Mouse (Mus musculus) frontal cortex, postnatal 10 days (tissue): Measurements from ENCODE around the gene Sec24c.

Experiments
- DNase-seq, 2 experiments: peaks; one replicate each; pipeline ENCODE4 v3.0.0; 2022; ENCODE audit warnings: low spot score in 2 of 2, mixed read lengths in 1 of 2

The Sec24c gene

GRCm38 (mm10) chr14:20659687-20660086 lies 14.4 kb upstream of the Sec24c start:
- DNase-seq: no peak

- peak; percentile 90 to 91 for DNase-seq
Measured at GRCm38 (mm10) chr14:20660827-20661660, 13.1 kb upstream of the Sec24c start.

GRCm38 (mm10) chr14:20661661-20662331 lies 12.3 kb upstream of the Sec24c start:
- no peak for DNase-seq

DNA sequence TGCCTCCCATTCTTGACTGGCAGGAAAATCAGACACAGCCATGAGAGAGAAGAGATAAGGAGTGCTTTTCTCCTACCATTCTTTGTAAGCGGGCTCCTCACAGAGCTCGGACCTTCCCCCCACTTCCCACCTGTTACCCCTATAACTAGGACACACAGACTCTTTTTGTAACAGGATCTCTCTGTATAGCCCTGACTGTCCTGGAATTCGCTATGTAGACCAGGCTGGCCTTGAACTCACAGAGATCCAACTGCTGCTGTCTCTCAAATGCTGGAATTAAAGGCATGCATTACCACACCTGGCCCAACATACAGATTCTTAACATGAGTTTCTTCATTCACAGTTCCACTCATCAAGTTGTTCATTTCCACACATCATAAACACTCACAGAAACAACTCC lies 11.4 kb upstream of the Sec24c start:
- no peak for DNase-seq

- DNase-seq: no peak
Measured at GRCm38 (mm10) chr14:20663601-20664000, 10.5 kb upstream of the Sec24c start.

DNA sequence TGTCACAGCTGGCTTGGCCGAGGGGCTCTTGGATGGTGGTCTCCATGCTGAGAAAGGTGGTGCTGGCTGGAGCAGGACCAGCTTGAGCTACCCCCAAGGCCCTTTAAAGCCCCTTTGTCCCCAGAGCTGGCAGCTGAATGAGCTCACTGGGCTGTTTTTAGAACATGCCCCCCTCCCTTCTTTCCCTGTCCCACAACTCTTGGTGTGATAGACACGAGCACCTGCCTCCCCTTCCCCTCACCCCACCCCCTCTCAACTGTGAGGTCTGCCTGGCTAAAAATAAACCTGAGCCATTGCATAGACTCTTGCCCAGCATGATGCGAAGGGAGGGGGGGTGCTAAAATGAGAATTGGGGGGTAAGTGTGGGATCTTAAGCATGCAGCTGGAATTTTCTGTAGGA lies 9.7 kb upstream of the Sec24c start:
- DNase-seq: no peak

GRCm38 (mm10) chr14:20667469-20667868 lies 6.6 kb upstream of the Sec24c start:
- no peak for DNase-seq

GRCm38 (mm10) chr14:20668154-20668810 lies 5.8 kb upstream of the Sec24c start, which contains the start of gene Synpo2l:
Synpo2l (minus strand) TSS chr14:20668354.
- DNase-seq: no peak

GRCm38 (mm10) chr14:20672990-20673389 lies 1.1 kb upstream of the Sec24c start:
- no peak for DNase-seq

- peak in 1 of 2 experiments; percentile 44 for DNase-seq
Measured at GRCm38 (mm10) chr14:20673735-20674063, 409 bp upstream of the Sec24c start.

- no peak for DNase-seq
Measured at GRCm38 (mm10) chr14:20677906-20678305, 3.8 kb downstream of the Sec24c start.

GRCm38 (mm10) chr14:20681742-20682141 lies 7.6 kb downstream of the Sec24c start:
- DNase-seq: no peak

GRCm38 (mm10) chr14:20682498-20682897 lies 8.4 kb downstream of the Sec24c start:
- no peak for DNase-seq

GRCm38 (mm10) chr14:20686576-20686975 lies 12.5 kb downstream of the Sec24c start:
- DNase-seq: no peak

GRCm38 (mm10) chr14:20689009-20689408 lies 14.9 kb downstream of the Sec24c start:
- DNase-seq: no peak

- DNase-seq: no peak
Measured at GRCm38 (mm10) chr14:20691772-20692171, 17.7 kb downstream of the Sec24c start.

GRCm38 (mm10) chr14:20693589-20694101 lies 19.5 kb downstream of the Sec24c start:
- DNase-seq: no peak

- DNase-seq: no peak
Measured at GRCm38 (mm10) chr14:20694185-20694883, 20.2 kb downstream of the Sec24c start.

GRCm38 (mm10) chr14:20694884-20695760 lies 21.0 kb downstream of the Sec24c start, which contains the start of gene Fut11:
Fut11 (plus strand) TSS chr14:20694968.
- DNase-seq: peak; percentile 80 to 85

DNA sequence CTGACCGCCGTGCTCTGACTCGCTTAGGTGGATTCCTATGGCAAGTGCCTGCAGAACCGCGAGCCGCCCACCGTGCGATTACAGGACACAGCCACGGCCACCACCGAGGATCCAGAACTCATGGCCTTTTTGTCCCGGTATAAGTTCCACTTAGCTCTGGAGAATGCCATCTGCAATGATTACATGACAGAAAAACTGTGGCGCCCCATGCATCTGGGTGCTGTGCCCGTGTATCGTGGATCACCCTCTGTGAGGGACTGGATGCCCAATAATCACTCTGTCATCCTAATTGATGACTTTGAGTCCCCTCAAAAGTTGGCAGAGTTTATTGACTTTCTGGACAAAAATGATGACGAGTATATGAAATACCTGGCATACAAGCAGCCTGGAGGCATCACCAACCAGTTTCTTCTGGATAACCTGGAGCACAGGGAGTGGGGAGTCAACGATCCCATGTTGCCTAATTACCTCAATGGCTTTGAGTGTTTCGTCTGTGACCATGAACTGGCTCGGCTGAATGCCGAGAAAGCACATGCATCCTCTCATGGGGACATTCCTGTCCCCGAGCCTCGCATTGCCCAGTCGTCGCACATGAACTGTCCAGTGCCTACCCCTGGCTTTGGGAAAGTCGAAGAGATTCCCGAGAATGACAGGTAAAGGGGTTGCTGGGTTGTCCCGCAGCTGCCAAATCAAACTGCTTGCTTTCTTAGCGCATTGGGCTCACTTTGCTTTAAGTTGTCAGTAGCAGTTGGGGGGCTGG lies 21.8 kb downstream of the Sec24c start:
- DNase-seq: peak; percentile 27 to 30
